Mouse (Mus musculus): ENCODE results near the gene Pidd1. TPM values are rescaled to one million over a fixed set of nuclear protein-coding genes. Genes with fewer than 3 reads are reported as not detected.

Pidd1 gene
- polyA plus RNA-seq, 2 experiments: 6.1 to 15.5 TPM

DNA sequence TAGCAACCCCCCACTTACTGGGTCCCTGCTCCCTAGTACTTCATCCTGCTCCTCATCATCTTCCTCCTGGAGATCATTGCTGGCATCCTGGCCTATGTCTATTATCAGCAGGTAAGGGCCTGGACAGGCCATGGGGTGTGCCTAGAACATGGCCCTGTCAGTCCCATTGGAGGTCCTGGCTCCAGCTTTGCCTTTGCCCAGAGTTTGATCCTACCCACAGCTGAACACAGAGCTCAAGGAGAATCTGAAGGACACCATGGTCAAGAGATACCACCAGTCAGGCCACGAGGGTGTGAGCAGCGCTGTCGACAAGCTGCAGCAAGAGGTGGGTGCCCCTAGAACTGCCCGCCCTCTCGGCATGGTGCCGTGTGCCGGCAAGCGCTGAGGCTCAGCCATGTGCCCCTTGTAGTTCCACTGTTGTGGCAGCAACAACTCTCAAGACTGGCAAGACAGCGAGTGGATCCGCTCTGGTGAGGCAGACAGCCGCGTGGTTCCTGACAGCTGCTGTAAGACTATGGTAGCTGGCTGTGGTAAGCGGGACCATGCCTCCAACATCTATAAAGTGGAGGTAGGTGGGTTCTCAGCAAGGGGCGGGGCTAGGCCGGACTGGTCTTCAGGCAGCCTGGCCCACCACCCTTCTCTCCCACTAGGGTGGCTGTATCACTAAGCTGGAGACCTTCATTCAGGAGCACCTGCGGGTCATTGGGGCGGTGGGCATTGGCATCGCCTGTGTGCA, 26.2 kb upstream of the Pidd1 start:
- ATAC-seq (ENCODE audit: insufficient read depth) (no peak), DNase-seq (ENCODE audit: low read depth in 3 of 3, low spot score in 3 of 3) (no peak)
- H3K9ac ChIP-seq (replicated peaks): no peak overlapping the region
- no peaks in the 10 kb centered on the region for H3K9me3 ChIP-seq (ENCODE audit: control insufficient read depth, low read length)
- H3K36me3 ChIP-seq (replicated peaks; ENCODE audit: control insufficient read depth, insufficient read depth, low read depth): peaks cover 9% of the 10 kb centered on the region
- no peak overlapping the region for H3K4me3 ChIP-seq (ENCODE audit: insufficient read depth in 1 of 2, low read depth in 2 of 2, low read length in 2 of 2)
- peaks cover 25 to 34% of the 10 kb centered on the region in 2 experiments for H3K4me1 ChIP-seq (replicated peaks; ENCODE audit: control insufficient read depth in 2 of 2, insufficient read depth in 2 of 2, low read length in 1 of 2)
- WGBS (ENCODE audit: insufficient replicate concordance): 85% methylated on average over 18 of the region's 18 CpGs
- H3K4me2 ChIP-seq (ENCODE audit: low read depth): no peak overlapping the region
- TF ChIP-seq EP300 (IDR thresholded peaks at IDR 0.05; ENCODE audit: low read depth): no peak
- TF ChIP-seq CTCF (IDR thresholded peaks at IDR 0.05; ENCODE audit: low read depth): no peak
- no peak overlapping the region for H3K27ac ChIP-seq
- H3K27me3 ChIP-seq (ENCODE audit: control insufficient read depth, insufficient read depth, low read length): peaks cover 13% of the 10 kb centered on the region

DNA sequence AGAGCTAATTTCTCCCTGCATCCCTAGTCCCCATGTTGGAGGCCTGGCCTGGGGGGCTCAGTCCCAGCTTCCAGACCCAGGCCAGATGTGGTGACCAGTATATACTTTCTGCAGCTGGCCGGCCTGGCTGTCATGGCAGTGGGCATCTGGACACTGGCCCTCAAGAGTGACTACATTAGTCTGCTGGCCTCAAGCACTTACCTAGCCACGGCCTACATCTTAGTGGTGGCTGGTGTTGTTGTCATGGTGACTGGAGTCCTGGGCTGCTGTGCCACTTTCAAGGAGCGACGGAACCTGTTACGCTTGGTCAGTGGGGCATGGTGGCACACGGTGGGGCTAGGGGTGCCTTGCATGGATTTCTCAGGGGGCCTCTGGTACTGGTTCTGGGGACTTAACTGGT, 25.5 kb upstream of the Pidd1 start:
- Histone ChIP-seq H3K9ac (replicated peaks) (no peak overlapping the region), H3K4me1 (replicated peaks; ENCODE audit: control insufficient read depth in 2 of 2, insufficient read depth in 2 of 2, low read length in 1 of 2) (peaks cover 25 to 34% of the 10 kb centered on the region in 2 experiments)
- WGBS (ENCODE audit: insufficient replicate concordance): 79% methylated on average over 6 of the region's 6 CpGs

DNA sequence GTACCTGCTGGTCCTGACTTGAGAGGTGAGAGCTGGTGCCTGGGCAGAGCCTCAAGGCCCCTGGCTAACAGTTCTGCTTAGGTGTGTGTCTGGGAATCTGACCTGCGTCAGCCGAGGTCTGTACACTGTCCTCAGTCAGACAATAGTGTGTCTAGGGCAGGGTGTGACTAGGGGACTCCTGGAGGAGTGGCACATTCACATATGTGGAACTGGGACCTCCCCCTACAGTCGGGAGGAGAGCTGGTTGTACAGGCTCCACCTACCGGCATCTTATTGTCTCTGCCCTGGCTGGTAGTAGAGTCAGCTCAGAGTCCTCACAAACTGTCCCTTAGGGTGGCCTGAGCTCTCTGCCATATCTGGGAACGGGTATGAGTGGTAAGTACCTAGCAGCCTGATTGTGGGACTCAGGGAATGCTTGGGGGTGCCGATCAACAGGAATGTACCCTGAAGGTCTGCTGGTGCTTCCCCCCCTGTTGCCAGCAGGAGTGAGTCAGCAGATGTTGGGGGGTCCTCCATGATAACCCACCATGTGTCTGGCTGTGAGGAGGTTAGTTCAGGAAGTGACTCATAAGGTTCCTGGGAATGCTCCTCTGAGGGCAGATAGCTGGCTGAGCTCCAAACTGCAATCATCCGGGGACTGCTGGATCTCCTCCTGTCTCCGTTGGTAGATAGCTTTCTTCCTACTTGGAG, 24.8 kb upstream of the Pidd1 start:
- H3K9me3 ChIP-seq (ENCODE audit: control insufficient read depth, low read length): no peaks in the 10 kb centered on the region
- peak overlapping the region; percentile 70 to 92 for H3K4me3 ChIP-seq (ENCODE audit: insufficient read depth in 1 of 2, low read depth in 2 of 2, low read length in 2 of 2)
- ATAC-seq (ENCODE audit: insufficient read depth) (peak; percentile 62), DNase-seq (ENCODE audit: low read depth in 3 of 3, low spot score in 3 of 3) (peak in 2 of 3 experiments; percentile 61 to 69)
- peak overlapping the region; percentile 69 for H3K9ac ChIP-seq (replicated peaks)
- H3K4me1 ChIP-seq (replicated peaks; ENCODE audit: control insufficient read depth in 2 of 2, insufficient read depth in 2 of 2, low read length in 1 of 2): peaks cover 20 to 27% of the 10 kb centered on the region in 2 experiments
- WGBS (ENCODE audit: insufficient replicate concordance): 7% methylated on average over 8 of the region's 8 CpGs
- H3K27ac ChIP-seq: peak overlapping the region; percentile 49
- H3K4me2 ChIP-seq (ENCODE audit: low read depth): peak overlapping the region; percentile 79
- TF ChIP-seq CTCF (IDR thresholded peaks at IDR 0.05; ENCODE audit: low read depth) (peak; percentile 64), EP300 (IDR thresholded peaks at IDR 0.05; ENCODE audit: low read depth) (no peak)
- peaks cover 9% of the 10 kb centered on the region for H3K36me3 ChIP-seq (replicated peaks; ENCODE audit: control insufficient read depth, insufficient read depth, low read depth)
- peaks cover 27% of the 10 kb centered on the region for H3K27me3 ChIP-seq (ENCODE audit: control insufficient read depth, insufficient read depth, low read length)

More for the DNA sequence above, 25.5 kb upstream of the Pidd1 start:
- Histone ChIP-seq H3K27me3 (ENCODE audit: control insufficient read depth, insufficient read depth, low read length) (peaks cover 20% of the 10 kb centered on the region), H3K9me3 (ENCODE audit: control insufficient read depth, low read length) (no peaks in the 10 kb centered on the region), H3K36me3 (replicated peaks; ENCODE audit: control insufficient read depth, insufficient read depth, low read depth) (peaks cover 9% of the 10 kb centered on the region), H3K4me2 (ENCODE audit: low read depth) (peak overlapping the region; percentile 79; the same call in 1 of the 2 replicates), H3K4me3 (ENCODE audit: insufficient read depth in 1 of 2, low read depth in 2 of 2, low read length in 2 of 2) (no peak overlapping the region), H3K27ac (0 out of 2 replicates have a peak overlapping the region, but pooled peaks have one; percentile 18)
- DNase-seq (ENCODE audit: low read depth in 3 of 3, low spot score in 3 of 3) (no peak), ATAC-seq (ENCODE audit: insufficient read depth) (no peak)
- no peak for TF ChIP-seq EP300 (IDR thresholded peaks at IDR 0.05; ENCODE audit: low read depth)
- TF ChIP-seq CTCF (IDR thresholded peaks at IDR 0.05; ENCODE audit: low read depth): no peak

DNA sequence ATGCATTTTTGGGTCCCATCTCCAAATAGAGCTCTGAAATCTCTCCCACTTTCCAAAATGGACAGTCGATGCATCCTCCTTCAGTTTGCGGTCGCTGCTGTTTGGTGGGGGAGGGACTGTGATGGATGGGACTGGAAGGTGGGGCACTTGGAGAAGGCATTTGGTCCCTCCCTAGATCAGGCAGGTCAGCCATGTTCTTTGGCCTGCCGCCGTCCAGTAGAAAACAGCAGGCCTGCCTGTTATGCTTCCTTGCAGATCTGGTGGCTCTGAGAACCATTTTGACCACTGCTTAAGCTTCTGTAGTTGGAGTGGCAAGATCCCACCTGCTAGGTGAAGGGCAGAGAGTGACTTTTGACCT, 24.3 kb upstream of the Pidd1 start:
- Histone ChIP-seq H3K27me3 (ENCODE audit: control insufficient read depth, insufficient read depth, low read length) (peaks cover 33% of the 10 kb centered on the region), H3K4me3 (ENCODE audit: insufficient read depth in 1 of 2, low read depth in 2 of 2, low read length in 2 of 2) (peak overlapping the region; percentile 70 to 92), H3K9me3 (ENCODE audit: control insufficient read depth, low read length) (no peaks in the 10 kb centered on the region), H3K4me2 (ENCODE audit: low read depth) (peak overlapping the region; percentile 79), H3K36me3 (replicated peaks; ENCODE audit: control insufficient read depth, insufficient read depth, low read depth) (peaks cover 9% of the 10 kb centered on the region), H3K9ac (replicated peaks) (peak overlapping the region; percentile 69), H3K27ac (peak overlapping the region; percentile 49), H3K4me1 (replicated peaks; ENCODE audit: control insufficient read depth in 2 of 2, insufficient read depth in 2 of 2, low read length in 1 of 2) (peaks cover 17 to 24% of the 10 kb centered on the region in 2 experiments)
- no peak for TF ChIP-seq CTCF (IDR thresholded peaks at IDR 0.05; ENCODE audit: low read depth)
- TF ChIP-seq EP300 (IDR thresholded peaks at IDR 0.05; ENCODE audit: low read depth): no peak
- DNase-seq (ENCODE audit: low read depth in 3 of 3, low spot score in 3 of 3) (no peak), ATAC-seq (ENCODE audit: insufficient read depth) (no peak)
- WGBS (ENCODE audit: insufficient replicate concordance): 19% methylated on average over 5 of the region's 5 CpGs
